In the genomic region with DNA sequence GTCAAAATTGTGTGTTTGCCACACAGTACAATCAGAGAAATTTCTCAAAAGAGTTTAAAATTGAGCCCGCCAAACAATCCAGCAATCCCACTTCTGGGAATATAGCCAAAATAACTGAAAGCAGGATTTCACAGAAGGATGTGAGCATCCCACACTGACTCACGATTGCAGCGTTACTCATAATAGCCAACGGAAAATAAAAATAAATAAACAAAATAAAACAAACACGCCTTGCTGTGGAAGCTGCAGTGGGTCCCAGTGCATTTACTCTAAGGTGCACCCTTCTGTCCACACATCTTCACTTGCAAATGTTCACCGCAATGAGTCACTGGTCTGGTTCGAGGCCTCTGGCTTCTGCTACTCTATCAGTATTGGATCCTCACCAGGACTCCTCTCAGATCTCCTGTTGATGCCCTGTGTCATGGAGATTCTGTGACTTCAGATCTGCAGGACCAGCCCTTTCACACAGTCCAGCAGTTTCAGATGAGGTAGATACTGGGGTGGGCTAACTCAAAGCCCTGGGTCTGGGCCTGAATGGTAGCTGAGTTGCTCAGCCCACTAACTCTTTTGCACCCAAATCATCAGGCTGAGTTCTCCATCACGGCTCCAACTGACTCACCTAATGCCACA, we compare ENCODE assay signal across 24 mouse cellular contexts. TPM values are rescaled to one million over a fixed set of nuclear protein-coding genes. Genes with fewer than 3 reads are reported as not detected.
DNase-seq lines count a peak whose midpoint lies in the region; ATAC-seq and TF ChIP-seq lines count a peak whose summit lies in the region.
"Had no signal": no experiment of that assay in that cellular context is flagged by ENCODE, and none has a peak within 500 bp of the region (broad histone marks: within the 10 kb centered on the region; RNA-seq: fewer than 3 reads in every experiment).

No protein-coding gene starts in this region.

- no peaks in the 10 kb centered on the region for H3K36me3 ChIP-seq in kidney, postnatal 0 days (ENCODE audit: insufficient read depth, low read length)
- H3K36me3 ChIP-seq in kidney, adult 2 months (ENCODE audit: control insufficient read depth, insufficient read depth, low read length): no peaks in the 10 kb centered on the region
- no peaks in the 10 kb centered on the region for H3K36me3 ChIP-seq in midbrain, postnatal 0 days (ENCODE audit: insufficient read depth, low read length)
- H3K36me3 ChIP-seq in midbrain, embryonic 10.5 days: no peaks in the 10 kb centered on the region
- H3K36me3 ChIP-seq: heart, embryonic 15.5 days; liver, embryonic 12.5 days; neural tube, embryonic 13.5 days had no signal

- no peak overlapping the region for H3K27ac ChIP-seq in kidney, postnatal 0 days
- H3K27ac ChIP-seq in kidney, adult 2 months (ENCODE audit: insufficient read depth, low read depth, low read length): no peak overlapping the region
- H3K27ac ChIP-seq in midbrain, postnatal 0 days (ENCODE audit: low read depth, low read length): no peak overlapping the region
- H3K27ac ChIP-seq in midbrain, embryonic 10.5 days (replicated peaks): no peak overlapping the region
- H3K27ac ChIP-seq: heart, embryonic 15.5 days; liver, embryonic 12.5 days; neural tube, embryonic 13.5 days had no signal

- no peak overlapping the region for H3K4me2 ChIP-seq in kidney, postnatal 0 days (ENCODE audit: low read length)
- H3K4me2 ChIP-seq in midbrain, postnatal 0 days (ENCODE audit: low read depth, low read length, poor library complexity, severe bottlenecking): no peak overlapping the region
- H3K4me2 ChIP-seq: heart, embryonic 15.5 days; liver, embryonic 12.5 days; neural tube, embryonic 13.5 days had no signal

- no peak for TF ChIP-seq CTCF in kidney, postnatal 0 days (IDR thresholded peaks at IDR 0.05; ENCODE audit: low read depth)
- TF ChIP-seq CTCF in kidney, adult 2 months (conservative IDR thresholded peaks at IDR 0.05; ENCODE audit: insufficient read depth, insufficient read length, low read depth, low read length): no peak
- TF ChIP-seq CTCF in midbrain, postnatal 0 days (IDR thresholded peaks at IDR 0.05): no peak
- no peak for TF ChIP-seq CTCF in brain, embryonic 14.5 days (IDR thresholded peaks at IDR 0.05; ENCODE audit: borderline replicate concordance, extremely low read depth, insufficient read depth, insufficient read length)

- DNase-seq in kidney, postnatal 0 days (ENCODE audit: low spot score): peak; percentile 40
- no peak for DNase-seq in kidney, adult 2 months
- peak; percentile 5 for DNase-seq in midbrain, postnatal 0 days (ENCODE audit: low spot score)
- DNase-seq in midbrain, embryonic 10.5 days (ENCODE audit: low spot score): no peak
- DNase-seq in brain, embryonic 14.5 days (ENCODE audit: low read depth): peak; percentile 36
- no peak for DNase-seq in left cerebral cortex, adult 8-10 months (ENCODE audit: low spot score in 2 of 2)
- DNase-seq: adrenal gland, postnatal 25 days; cerebellum, adult 18-20 months; cerebellum, postnatal 25 days; gastrocnemius, postnatal 25 days; kidney, adult 9 months; kidney, postnatal 36 days; thymus, postnatal 4 days had no signal

- H3K9me3 ChIP-seq in kidney, postnatal 0 days (replicated peaks; ENCODE audit: low read length): no peaks in the 10 kb centered on the region
- H3K9me3 ChIP-seq in midbrain, postnatal 0 days (ENCODE audit: low read length): no peaks in the 10 kb centered on the region
- H3K9me3 ChIP-seq in midbrain, embryonic 10.5 days (replicated peaks): no peaks in the 10 kb centered on the region
- H3K9me3 ChIP-seq: heart, embryonic 15.5 days; liver, embryonic 12.5 days; neural tube, embryonic 13.5 days had no signal

- WGBS in kidney, postnatal 0 days: 60% methylated on average over 8 of the region's 8 CpGs
- WGBS in kidney, adult 2 months: 67% methylated on average over 8 of the region's 8 CpGs
- WGBS in midbrain, postnatal 0 days: 69% methylated on average over 8 of the region's 8 CpGs
- 83% methylated on average over 8 of the region's 8 CpGs for WGBS in midbrain, embryonic 10.5 days

- H3K9ac ChIP-seq in kidney, postnatal 0 days (ENCODE audit: low read depth, low read length): no peak overlapping the region
- H3K9ac ChIP-seq in midbrain, postnatal 0 days (replicated peaks; ENCODE audit: low read length, poor library complexity, severe bottlenecking): no peak overlapping the region
- H3K9ac ChIP-seq: heart, embryonic 15.5 days; liver, embryonic 12.5 days; neural tube, embryonic 13.5 days had no signal

- no peaks in the 10 kb centered on the region for H3K4me1 ChIP-seq in kidney, postnatal 0 days (replicated peaks; ENCODE audit: insufficient read depth, low read length)
- no peaks in the 10 kb centered on the region for H3K4me1 ChIP-seq in kidney, adult 2 months (ENCODE audit: control insufficient read depth, insufficient read depth, low read length)
- no peaks in the 10 kb centered on the region for H3K4me1 ChIP-seq in midbrain, postnatal 0 days (ENCODE audit: insufficient read depth, low read length)
- no peaks in the 10 kb centered on the region for H3K4me1 ChIP-seq in midbrain, embryonic 10.5 days
- H3K4me1 ChIP-seq: liver, embryonic 12.5 days; neural tube, embryonic 13.5 days had no signal

- no peak for ATAC-seq in kidney, postnatal 0 days (replicated peaks; ENCODE audit: low FRiP score, low read depth)
- no peak for ATAC-seq in midbrain, postnatal 0 days (ENCODE audit: low FRiP score)
- ATAC-seq in megakaryocyte progenitor cell, adult 5-6 weeks (replicated peaks; ENCODE audit: poor library complexity): no peak
- ATAC-seq: CD4-positive, CD25-positive, alpha-beta regulatory T cell, adult 4 months; forebrain, embryonic 16.5 days; liver, embryonic 12.5 days had no signal

- H3K27me3 ChIP-seq in kidney, postnatal 0 days (ENCODE audit: insufficient read depth, low read length): no peaks in the 10 kb centered on the region
- no peaks in the 10 kb centered on the region for H3K27me3 ChIP-seq in kidney, adult 2 months (replicated peaks; ENCODE audit: control insufficient read depth, insufficient read depth, low read length)
- H3K27me3 ChIP-seq in midbrain, postnatal 0 days (ENCODE audit: insufficient read depth, low read length): no peaks in the 10 kb centered on the region
- no peaks in the 10 kb centered on the region for H3K27me3 ChIP-seq in midbrain, embryonic 10.5 days (ENCODE audit: low read depth, poor library complexity, severe bottlenecking)
- H3K27me3 ChIP-seq: heart, embryonic 15.5 days; liver, embryonic 12.5 days; neural tube, embryonic 13.5 days had no signal

- no peak overlapping the region for H3K4me3 ChIP-seq in kidney, postnatal 0 days (replicated peaks; ENCODE audit: low read depth, low read length)
- H3K4me3 ChIP-seq in kidney, adult 2 months (ENCODE audit: insufficient read depth, low read depth, low read length): no peak overlapping the region
- no peak overlapping the region for H3K4me3 ChIP-seq in midbrain, postnatal 0 days (ENCODE audit: low read depth, low read length)
- no peak overlapping the region for H3K4me3 ChIP-seq in midbrain, embryonic 10.5 days
- H3K4me3 ChIP-seq: heart, embryonic 15.5 days; liver, embryonic 12.5 days; neural tube, embryonic 13.5 days had no signal

- no peak for TF ChIP-seq POLR2A in kidney, adult 2 months (IDR thresholded peaks at IDR 0.05; ENCODE audit: low read depth, low read length)
- no peak for TF ChIP-seq POLR2A in brain, embryonic 14.5 days (IDR thresholded peaks at IDR 0.05; ENCODE audit: borderline replicate concordance, extremely low read depth, insufficient read depth, insufficient read length, poor library complexity, severe bottlenecking)

RNA-seq across cellular contexts. Expression of a gene that starts 7.8 kb away (rescaled TPM):
- not detected in 2 replicates for polyA plus RNA-seq in kidney, postnatal 0 days (2015; fragmentation: Nextera tagmentation; extraction: Ambion mirVana)
- 0.18 TPM in 1 of 2 replicates, not detected in the other for polyA plus RNA-seq in kidney, adult 2 months (2012; rRNA removed)
- not detected in 2 replicates for total RNA-seq in midbrain, postnatal 0 days (2014; rRNA removed)
- polyA plus RNA-seq in midbrain, postnatal 0 days (2015; fragmentation: Nextera tagmentation; extraction: Ambion mirVana): not detected in 2 replicates
- not detected in 2 replicates for polyA plus RNA-seq in midbrain, embryonic 10.5 days (2016; fragmentation: Nextera tagmentation; extraction: Ambion mirVana)
- polyA plus RNA-seq in brain, embryonic 14.5 days (2012; rRNA removed): not detected in 2 replicates
- not detected for total RNA-seq in left cerebral cortex, adult 8-10 months (2022)
- not detected in 2 replicates for total RNA-seq in megakaryocyte progenitor cell, adult 5-6 weeks (2015)
- not detected in 2 replicates for total RNA-seq in megakaryocyte progenitor cell, adult 5-6 weeks (2017)
- total RNA-seq: adrenal gland, postnatal 25 days; ES-E14; gastrocnemius, postnatal 25 days; heart, adult 8-10 months; left cerebral cortex, adult 18-20 months had no signal
- polyA plus RNA-seq: CD4-positive, CD25-positive, alpha-beta regulatory T cell, adult 4 months; forebrain, embryonic 16.5 days; heart, embryonic 15.5 days; hindbrain, embryonic 11.5 days; limb, embryonic 11.5 days; liver, embryonic 12.5 days; neural tube, embryonic 13.5 days had no signal

RNA-seq across cellular contexts. Expression of a gene that starts 38.5 kb away (rescaled TPM):
- 14.8 and 15.0 TPM in 2 replicates for polyA plus RNA-seq in kidney, postnatal 0 days (2015; fragmentation: Nextera tagmentation; extraction: Ambion mirVana)
- 12.0 and 16.8 TPM in 2 replicates for polyA plus RNA-seq in kidney, adult 2 months (2012; rRNA removed)
- 9.4 and 14.2 TPM in 2 replicates for total RNA-seq in midbrain, postnatal 0 days (2014; rRNA removed)
- polyA plus RNA-seq in midbrain, postnatal 0 days (2015; fragmentation: Nextera tagmentation; extraction: Ambion mirVana): 11.3 and 11.8 TPM in 2 replicates
- 8.6 and 9.1 TPM in 2 replicates for polyA plus RNA-seq in midbrain, embryonic 10.5 days (2016; fragmentation: Nextera tagmentation; extraction: Ambion mirVana)
- polyA plus RNA-seq in brain, embryonic 14.5 days (2012; rRNA removed): 18.3 and 19.3 TPM in 2 replicates
- total RNA-seq in left cerebral cortex, adult 8-10 months (2022): 10 to 100 TPM; 20.1 to 23.6 (median 22.1) TPM
- total RNA-seq in megakaryocyte progenitor cell, adult 5-6 weeks (2015): 3.4 and 3.9 TPM in 2 replicates
- 5.0 and 5.1 TPM in 2 replicates for total RNA-seq in megakaryocyte progenitor cell, adult 5-6 weeks (2017)

Comparison
In these comparisons a context has a peak if more than half of its experiments do, and no peak if none do; other contexts are left out.
1. DNase-seq: peak in kidney, postnatal 0 days (single experiment), midbrain, postnatal 0 days (single experiment) and brain, embryonic 14.5 days (single experiment); none in kidney, adult 2 months (single experiment), midbrain, embryonic 10.5 days (single experiment) and left cerebral cortex, adult 8-10 months (0 of 2).